Mouse (Mus musculus) brain, embryonic 14.5 days (tissue): Measurements from ENCODE around the gene Pafah1b3.

Experiments
- CTCF ChIP-seq: fragments of 200-500 bp; IDR thresholded peaks from 2 replicates; pipeline ENCODE4 v1.5.1; 2012; ENCODE audit warnings: inconsistent platforms, mild to moderate bottlenecking, moderate library complexity, borderline replicate concordance; ENCODE audit not compliant: insufficient read depth, insufficient read length; ENCODE audit errors: extremely low read depth
- POLR2A ChIP-seq: fragments of 200-500 bp; IDR thresholded peaks from 2 replicates; pipeline ENCODE4 v1.6.1; 2012; ENCODE audit warnings: mild to moderate bottlenecking, inconsistent platforms, borderline replicate concordance; ENCODE audit not compliant: poor library complexity, insufficient read depth, insufficient read length, severe bottlenecking; ENCODE audit errors: extremely low read depth

DNA sequence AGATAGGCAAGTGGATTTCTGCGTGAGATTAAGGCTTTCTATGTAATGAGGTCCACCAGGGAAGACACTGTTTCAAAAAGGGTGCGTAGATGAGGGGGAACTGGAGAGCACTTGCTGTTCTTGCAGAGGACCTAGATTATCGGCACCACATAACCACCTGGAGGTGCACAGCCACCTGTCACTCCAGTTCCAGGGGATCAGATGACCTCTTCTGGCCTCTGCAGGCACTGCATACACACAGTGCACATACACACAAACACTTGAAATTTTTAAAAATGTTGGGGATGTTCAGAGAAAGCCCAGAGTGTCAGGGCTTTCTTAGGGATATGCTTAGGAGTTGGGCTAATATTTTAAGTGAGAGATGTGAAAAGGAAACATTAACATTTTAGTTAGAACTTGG lies 7.9 kb downstream of the Pafah1b3 start:
- TF ChIP-seq CTCF (no peak), POLR2A (no peak)
